Mouse (Mus musculus) limb, embryonic 14.5 days (tissue): ENCODE data around the gene Mipol1. TPM values are rescaled to one million over a fixed set of nuclear protein-coding genes. Genes with fewer than 3 reads are reported as not detected.

Experiments used
- ATAC-seq: fragments of 200-750 bp; cut with Nextera tagmentation; 2 replicates; pipeline ENCODE4 v1.8.0; 2017; ENCODE audit warnings: low read depth, moderate number of reproducible peaks, moderate TSS enrichment; ENCODE audit not compliant: low FRiP score
- DNase-seq: peaks from one replicate; pipeline ENCODE4 v3.0.0-alpha.2; 2015; ENCODE audit warnings: low spot score
- H3K27ac ChIP-seq: fragments of 300-500 bp; sonication (generic); replicated peaks from 2 replicates; pipeline ENCODE4 v1.5.1; 2014; ENCODE audit warnings: low read depth, mild to moderate bottlenecking, low read length, moderate library complexity, mixed read lengths
- H3K27me3 ChIP-seq: fragments of 300-500 bp; sonication (generic); 2 replicates; pipeline ENCODE4 v1.6.1; 2014; ENCODE audit warnings: low read length, mixed read lengths; ENCODE audit not compliant: control insufficient read depth, insufficient read depth
- H3K36me3 ChIP-seq: fragments of 300-500 bp; sonication (generic); 2 replicates; pipeline ENCODE4 v1.6.1; 2014; ENCODE audit warnings: mild to moderate bottlenecking, low read length, moderate library complexity, mixed read lengths; ENCODE audit not compliant: control insufficient read depth, insufficient read depth
- H3K4me1 ChIP-seq: fragments of 300-500 bp; sonication (generic); 2 replicates; pipeline ENCODE4 v1.6.1; 2014; ENCODE audit warnings: antibody characterized with exemption, low read length, mixed read lengths; ENCODE audit not compliant: control insufficient read depth, insufficient read depth
- H3K4me2 ChIP-seq: fragments of 300-500 bp; sonication (generic); replicated peaks from 2 replicates; pipeline ENCODE4 v1.6.1; 2014; ENCODE audit warnings: low read depth, mild to moderate bottlenecking, low read length, moderate library complexity; ENCODE audit not compliant: severe bottlenecking
- H3K4me3 ChIP-seq: fragments of 300-500 bp; sonication (generic); replicated peaks from 2 replicates; pipeline ENCODE4 v1.5.1; 2014; ENCODE audit warnings: low read length
- H3K9ac ChIP-seq: fragments of 300-500 bp; sonication (generic); 2 replicates; pipeline ENCODE4 v1.6.1; 2014; ENCODE audit warnings: mild to moderate bottlenecking, low read depth, low read length, moderate library complexity; ENCODE audit not compliant: severe bottlenecking
- H3K9me3 ChIP-seq: fragments of 300-500 bp; sonication (generic); 2 replicates; pipeline ENCODE4 v1.6.1; 2016; ENCODE audit warnings: low read length; ENCODE audit not compliant: control insufficient read depth
- POLR2A ChIP-seq: fragments of 200-500 bp; IDR thresholded peaks from 2 replicates; pipeline ENCODE4 v1.8.0; 2012; ENCODE audit warnings: inconsistent platforms, mild to moderate bottlenecking, moderate library complexity, borderline replicate concordance; ENCODE audit not compliant: insufficient read depth, insufficient read length; ENCODE audit errors: extremely low read depth
- WGBS: fragments of 180-500 bp; shearing (Covaris S2); extraction: QIAGEN DNeasy Blood & Tissue Kit; methylation state at CpG from one replicate; pipeline ENCODE4 v1.1.7; 2014; 5-methylcytosine and 5-hydroxymethylcytosine counted together
- polyA plus RNA-seq, 2 experiments: library from polyadenylated mRNA; depleted of rRNA in 1 of 2; stranded (reverse) in 1 of 2; unstranded in 1 of 2; fragments of >200 nt; fragmentation: Nextera tagmentation in 1 of 2; extraction: Ambion mirVana in 1 of 2; gene quantifications; 2 replicates each; pipeline versions ENCODE4 v1.2.1 to v1.2.3; 2012 to 2014

Mipol1 gene
- polyA plus RNA-seq, 2 experiments, result 5.3 to 8.2 TPM

GRCm38 (mm10) chr12:57539551-57539985 lies 309.3 kb downstream of the Mipol1 start:
- H3K36me3 ChIP-seq, result no peaks in the 10 kb centered on the region
- no peak for TF ChIP-seq POLR2A
- peak overlapping the region; percentile 29; the same call in 1 of the 2 replicates for H3K4me3 ChIP-seq
- peaks cover 85% of the 10 kb centered on the region for H3K27me3 ChIP-seq
- H3K9ac ChIP-seq, result no peak overlapping the region
- no peak overlapping the region for H3K27ac ChIP-seq
- H3K4me1 ChIP-seq, result peaks cover 15% of the 10 kb centered on the region
- 1% methylated on average over 10 of the region's 10 CpGs for WGBS
- 0 out of 2 replicates have a peak overlapping the region, but pooled peaks have one; percentile 49 for H3K4me2 ChIP-seq
- no peaks in the 10 kb centered on the region for H3K9me3 ChIP-seq
- ATAC-seq, result no peak
- no peak for DNase-seq

DNA sequence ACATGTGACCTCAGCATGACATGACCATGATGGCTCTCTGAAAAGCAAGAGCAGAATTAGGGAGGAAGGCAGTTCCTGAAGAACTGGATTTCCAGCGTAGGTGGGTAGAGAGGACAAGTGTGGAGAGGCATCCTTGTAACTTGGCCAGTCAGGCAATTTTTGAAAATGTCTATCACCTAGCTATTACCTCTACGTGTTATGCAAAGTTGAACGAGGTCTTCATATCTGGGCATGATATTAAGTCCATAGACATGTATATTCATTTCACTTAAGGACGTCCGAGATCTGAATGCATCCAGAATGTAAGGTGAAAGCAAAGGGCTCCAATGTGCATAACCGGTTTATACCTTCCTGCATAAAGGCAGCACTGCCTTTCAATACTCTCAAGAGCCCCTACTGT lies 310.9 kb downstream of the Mipol1 start:
- peaks cover 83% of the 10 kb centered on the region for H3K27me3 ChIP-seq
- peaks cover 23% of the 10 kb centered on the region for H3K4me1 ChIP-seq
- WGBS, result 8% methylated on average over 6 of the region's 6 CpGs
- no peak overlapping the region for H3K4me2 ChIP-seq
- H3K4me3 ChIP-seq, result no peak overlapping the region
- no peak overlapping the region for H3K9ac ChIP-seq
- DNase-seq (no peak), ATAC-seq (no peak)
- no peak overlapping the region for H3K27ac ChIP-seq
- H3K36me3 ChIP-seq, result no peaks in the 10 kb centered on the region
- no peak for TF ChIP-seq POLR2A
- H3K9me3 ChIP-seq, result no peaks in the 10 kb centered on the region

GRCm38 (mm10) chr12:57541931-57542745 lies 311.9 kb downstream of the Mipol1 start:
- ATAC-seq, result no peak
- peak overlapping the region; percentile 21 for H3K4me3 ChIP-seq
- H3K27me3 ChIP-seq, result peaks cover 83% of the 10 kb centered on the region
- DNase-seq, result no peak
- 4% methylated on average over 42 of the region's 46 CpGs for WGBS
- peak overlapping the region; percentile 28; the same call in 1 of the 2 replicates for H3K4me2 ChIP-seq
- H3K9ac ChIP-seq, result no peak overlapping the region
- H3K9me3 ChIP-seq, result no peaks in the 10 kb centered on the region
- peaks cover 23% of the 10 kb centered on the region for H3K4me1 ChIP-seq
- no peaks in the 10 kb centered on the region for H3K36me3 ChIP-seq
- no peak overlapping the region for H3K27ac ChIP-seq
- no peak for TF ChIP-seq POLR2A

- Histone ChIP-seq H3K9ac (no peak overlapping the region), H3K4me3 (peak overlapping the region; percentile 21)
Observed at GRCm38 (mm10) chr12:57542746-57543626, 312.8 kb downstream of the Mipol1 start.

DNA sequence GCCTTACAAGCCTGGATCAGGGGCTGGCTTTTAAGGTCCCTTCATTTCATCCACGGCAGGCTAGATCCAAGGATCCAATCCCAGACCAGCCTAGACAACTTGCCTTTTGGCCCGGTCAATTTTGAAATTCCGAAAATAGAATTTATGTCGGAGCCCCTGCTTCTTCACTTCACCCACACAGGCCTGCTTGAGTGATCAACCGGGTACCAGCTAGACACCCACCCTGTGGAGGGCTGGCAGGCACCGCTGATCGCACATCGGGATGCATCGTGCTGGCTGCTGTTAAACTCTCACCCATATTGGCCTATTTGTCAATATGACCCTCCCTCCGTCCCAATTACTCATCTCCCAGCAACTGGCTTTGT lies 313.4 kb downstream of the Mipol1 start:
- no peak overlapping the region for H3K27ac ChIP-seq
- H3K9ac ChIP-seq, result no peak overlapping the region
- no peaks in the 10 kb centered on the region for H3K36me3 ChIP-seq
- no peaks in the 10 kb centered on the region for H3K9me3 ChIP-seq
- H3K4me3 ChIP-seq, result no peak overlapping the region
- no peak for TF ChIP-seq POLR2A
- ATAC-seq (no peak), DNase-seq (no peak)
- H3K27me3 ChIP-seq, result peaks cover 90% of the 10 kb centered on the region
- H3K4me2 ChIP-seq, result no peak overlapping the region
- H3K4me1 ChIP-seq, result peaks cover 19% of the 10 kb centered on the region
- 4% methylated on average over 10 of the region's 10 CpGs for WGBS

More at GRCm38 (mm10) chr12:57542746-57543626, 312.8 kb downstream of the Mipol1 start:
- no peaks in the 10 kb centered on the region for H3K36me3 ChIP-seq
- ATAC-seq (no peak), DNase-seq (no peak)
- TF ChIP-seq POLR2A, result no peak
- H3K27ac ChIP-seq, result no peak overlapping the region
- H3K27me3 ChIP-seq, result peaks cover 88% of the 10 kb centered on the region
- WGBS, result 3% methylated on average over 56 of the region's 63 CpGs
- 0 out of 2 replicates have a peak overlapping the region, but pooled peaks have one; percentile 28 for H3K4me2 ChIP-seq
- H3K4me1 ChIP-seq, result peaks cover 23% of the 10 kb centered on the region
- H3K9me3 ChIP-seq, result no peaks in the 10 kb centered on the region
